Mouse (Mus musculus) lung, embryonic 14.5 days (tissue): ENCODE measurements at regions not wholly inside any gene's neighbourhood (a gene's known extent, or its start where the extent isn't known, plus 50 kb on each side); places are given as distances from the start of the nearest gene placed in this dataset.
A peak's percentile ranks its signal among the peaks of the same experiment; 100 is the strongest.
"Not testable (repeated sequence)": the region's sequence is repeated elsewhere in the genome, so short reads cannot be mapped to it uniquely, and the experiment has no call there.

Experiments used
- ATAC-seq: fragments of 200-750 bp; cut with Nextera tagmentation; 2 replicates; pipeline ENCODE4 v1.8.0; 2017; ENCODE audit warnings: mild to moderate bottlenecking, moderate TSS enrichment, moderate library complexity; ENCODE audit not compliant: insufficient read depth
- DNase-seq: peaks from one replicate; pipeline ENCODE4 v3.0.0-alpha.2; 2015
- H3K27ac ChIP-seq: fragments of 300-500 bp; sonication (generic); 2 replicates; pipeline ENCODE4 v1.5.1; 2014; ENCODE audit warnings: low read depth, mild to moderate bottlenecking, moderate library complexity
- H3K27me3 ChIP-seq: fragments of 300-500 bp; sonication (generic); 2 replicates; pipeline ENCODE4 v1.6.1; 2014; ENCODE audit warnings: low read length, control low read depth; ENCODE audit not compliant: insufficient read depth
- H3K36me3 ChIP-seq: fragments of 300-500 bp; sonication (generic); 2 replicates; pipeline ENCODE4 v1.6.1; 2014; ENCODE audit warnings: control low read depth; ENCODE audit not compliant: insufficient read depth
- H3K4me1 ChIP-seq: fragments of 300-500 bp; sonication (generic); 2 replicates; pipeline ENCODE4 v1.6.1; 2014; ENCODE audit warnings: antibody characterized with exemption, control low read depth; ENCODE audit not compliant: insufficient read depth
- H3K4me2 ChIP-seq: fragments of 300-500 bp; sonication (generic); 2 replicates; pipeline ENCODE4 v1.6.1; 2014; ENCODE audit warnings: mild to moderate bottlenecking
- H3K4me3 ChIP-seq: fragments of 300-500 bp; sonication (generic); 2 replicates; pipeline ENCODE4 v1.5.1; 2014; ENCODE audit warnings: low read depth, low read length
- H3K9ac ChIP-seq: fragments of 300-500 bp; sonication (generic); 2 replicates; pipeline ENCODE4 v1.6.1; 2014
- H3K9me3 ChIP-seq: fragments of 300-500 bp; sonication (generic); 2 replicates; pipeline ENCODE4 v1.6.1; 2016; ENCODE audit warnings: low read depth, low read length, control low read depth
- CTCF ChIP-seq: IDR thresholded peaks from 2 replicates; pipeline ENCODE4 v1.5.1; 2016; ENCODE audit warnings: antibody characterized with exemption, low read depth
- WGBS: fragments of 180-500 bp; shearing (Covaris S2); extraction: QIAGEN DNeasy Blood & Tissue Kit; methylation state at CpG from one replicate; pipeline ENCODE4 v1.1.7; 2014; 5-methylcytosine and 5-hydroxymethylcytosine counted together

- H3K27ac ChIP-seq, ATAC-seq, H3K4me1 ChIP-seq, H3K4me2 ChIP-seq, H3K36me3 ChIP-seq, H3K27me3 ChIP-seq, H3K4me3 ChIP-seq, H3K9me3 ChIP-seq, DNase-seq, H3K9ac ChIP-seq: not testable (repeated sequence)
- WGBS: 91% methylated on average over 19 of the region's 19 CpGs
These were observed 167.4 kb downstream of the Kif21a start for GRCm38 (mm10) chr15:90882349-90882748.

GRCm38 (mm10) chr15:90869452-90869851, 180.3 kb downstream of the Kif21a start:
- WGBS: 76% methylated on average over 2 of the region's 2 CpGs
- Histone ChIP-seq H3K4me1 (no peaks in the 10 kb centered on the region), H3K4me3 (no peak overlapping the region), H3K9me3 (no peaks in the 10 kb centered on the region), H3K27me3 (no peaks in the 10 kb centered on the region), H3K27ac (no peak overlapping the region), H3K36me3 (no peaks in the 10 kb centered on the region), H3K4me2 (no peak overlapping the region), H3K9ac (no peak overlapping the region)
- DNase-seq: no peak
- TF ChIP-seq CTCF: no peak
- ATAC-seq: no peak

GRCm38 (mm10) chr15:90853763-90854162, 174.5 kb upstream of the Cpne8 start:
- not testable (repeated sequence) for H3K4me2 ChIP-seq, H3K36me3 ChIP-seq, H3K4me3 ChIP-seq, ATAC-seq, DNase-seq, H3K27me3 ChIP-seq, H3K9ac ChIP-seq, H3K4me1 ChIP-seq, H3K27ac ChIP-seq, H3K9me3 ChIP-seq
- 74% methylated on average over 1 of the region's 4 CpGs for WGBS

DNA sequence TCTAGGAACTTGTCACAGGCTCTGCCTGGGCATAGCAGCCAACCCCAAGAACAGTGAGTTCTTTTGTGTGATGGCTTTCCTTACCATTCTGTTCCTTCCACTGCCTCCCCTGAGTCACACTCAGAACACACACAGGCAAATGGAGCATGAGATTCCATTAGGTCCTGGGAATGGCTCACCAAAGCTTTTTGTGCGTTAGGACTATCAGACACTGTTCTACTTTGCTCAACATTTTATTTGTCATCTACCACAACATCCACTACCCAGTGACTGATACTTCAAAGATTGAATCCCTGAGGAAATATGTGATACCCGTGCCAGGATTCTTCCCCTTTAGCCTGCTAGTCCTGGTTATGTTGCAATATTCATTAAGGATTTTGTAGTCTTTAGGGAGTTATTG, 172.8 kb upstream of the Cpne8 start:
- WGBS: 68% methylated on average over 2 of the region's 2 CpGs
- no peak for TF ChIP-seq CTCF
- Histone ChIP-seq H3K27ac (no peak overlapping the region), H3K27me3 (no peaks in the 10 kb centered on the region), H3K4me1 (no peaks in the 10 kb centered on the region), H3K36me3 (no peaks in the 10 kb centered on the region), H3K9me3 (no peaks in the 10 kb centered on the region), H3K9ac (no peak overlapping the region), H3K4me2 (no peak overlapping the region), H3K4me3 (no peak overlapping the region)
- ATAC-seq (no peak), DNase-seq (no peak)

DNA sequence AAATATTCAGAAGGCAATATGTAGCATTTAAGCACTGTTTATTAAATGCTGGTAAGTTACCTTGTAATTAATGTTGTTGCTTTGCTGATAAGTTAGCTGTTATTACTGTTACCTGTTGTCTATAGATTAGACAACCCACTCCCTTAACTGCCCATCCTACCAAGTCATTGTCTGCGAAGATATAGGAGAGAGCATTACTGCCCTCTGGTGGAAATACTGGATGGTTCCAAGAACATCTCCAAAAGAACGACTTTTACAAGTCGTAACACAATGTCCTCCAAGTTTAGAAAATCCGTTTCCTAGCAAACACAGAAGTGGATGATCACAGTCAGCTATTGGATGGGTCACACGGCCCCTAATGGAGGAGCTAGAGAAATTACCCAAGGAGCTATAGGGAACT, 162.2 kb upstream of the Cpne8 start:
- no peak overlapping the region for H3K4me3 ChIP-seq
- H3K4me2 ChIP-seq: no peak overlapping the region
- 32% methylated on average over 5 of the region's 5 CpGs for WGBS
- no peak overlapping the region for H3K27ac ChIP-seq
- H3K9me3 ChIP-seq: no peaks in the 10 kb centered on the region
- no peaks in the 10 kb centered on the region for H3K36me3 ChIP-seq
- TF ChIP-seq CTCF: peak; percentile 79
- DNase-seq: peak; percentile 86
- H3K4me1 ChIP-seq: no peaks in the 10 kb centered on the region
- no peaks in the 10 kb centered on the region for H3K27me3 ChIP-seq
- H3K9ac ChIP-seq: no peak overlapping the region
- ATAC-seq: peak; percentile 66; the same call in 1 of the 2 replicates

DNA sequence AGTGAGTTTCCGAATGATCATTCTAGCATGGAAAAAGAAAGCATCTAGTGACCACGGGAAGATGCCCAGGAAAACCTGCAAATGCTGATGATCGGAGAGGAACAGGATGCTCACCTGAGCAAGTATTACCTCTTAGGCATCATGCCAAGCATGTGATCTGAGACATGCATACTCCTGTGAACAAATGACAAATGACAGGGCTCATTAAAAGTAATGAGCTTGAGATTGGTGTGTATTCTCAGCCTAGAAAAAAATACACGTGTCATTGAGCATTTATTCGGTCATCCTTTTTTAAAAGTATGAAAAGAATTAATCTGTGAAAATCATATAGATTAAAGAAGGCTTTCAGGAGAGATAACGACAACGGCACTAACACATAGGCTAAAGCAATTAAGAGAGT, 156.4 kb upstream of the Cpne8 start:
- ATAC-seq: no peak
- no peaks in the 10 kb centered on the region for H3K4me1 ChIP-seq
- no peak for DNase-seq
- H3K27me3 ChIP-seq: no peaks in the 10 kb centered on the region
- H3K4me2 ChIP-seq: no peak overlapping the region
- H3K9ac ChIP-seq: no peak overlapping the region
- H3K36me3 ChIP-seq: no peaks in the 10 kb centered on the region
- 87% methylated on average over 7 of the region's 7 CpGs for WGBS
- H3K27ac ChIP-seq: no peak overlapping the region
- no peak overlapping the region for H3K4me3 ChIP-seq
- no peaks in the 10 kb centered on the region for H3K9me3 ChIP-seq
- TF ChIP-seq CTCF: no peak

- no peak overlapping the region for H3K27ac ChIP-seq
- no peaks in the 10 kb centered on the region for H3K9me3 ChIP-seq
- no peaks in the 10 kb centered on the region for H3K36me3 ChIP-seq
- H3K9ac ChIP-seq: no peak overlapping the region
- H3K4me1 ChIP-seq: no peaks in the 10 kb centered on the region
- H3K4me3 ChIP-seq: no peak overlapping the region
- DNase-seq (no peak), ATAC-seq (no peak)
- H3K27me3 ChIP-seq: no peaks in the 10 kb centered on the region
- 35% methylated on average over 4 of the region's 4 CpGs for WGBS
- TF ChIP-seq CTCF: no peak
- no peak overlapping the region for H3K4me2 ChIP-seq
These were observed 148.6 kb upstream of the Cpne8 start for GRCm38 (mm10) chr15:90827816-90828215.

GRCm38 (mm10) chr15:90822306-90822705, 143.1 kb upstream of the Cpne8 start:
- Histone ChIP-seq H3K27me3 (no peaks in the 10 kb centered on the region), H3K36me3 (no peaks in the 10 kb centered on the region), H3K9ac (no peak overlapping the region), H3K9me3 (no peaks in the 10 kb centered on the region), H3K4me2 (no peak overlapping the region), H3K4me3 (no peak overlapping the region), H3K4me1 (no peaks in the 10 kb centered on the region), H3K27ac (no peak overlapping the region)
- 84% methylated on average over 6 of the region's 6 CpGs for WGBS
- no peak for TF ChIP-seq CTCF
- no peak for ATAC-seq
- no peak for DNase-seq
